Mouse (Mus musculus) hindbrain, embryonic 16.5 days (tissue): ENCODE data around the gene 4932414N04Rik. TPM values are rescaled to one million over a fixed set of nuclear protein-coding genes. Genes with fewer than 3 reads are reported as not detected.
"Not testable (repeated sequence)": the region's sequence is repeated elsewhere in the genome, so short reads cannot be mapped to it uniquely, and the experiment has no call there.

Experiments
- ATAC-seq: fragments of 200-750 bp; cut with Nextera tagmentation; 2 replicates; pipeline ENCODE4 v1.8.0; 2017; ENCODE audit warnings: moderate TSS enrichment, moderate library complexity
- H3K27ac ChIP-seq: fragments of 300-500 bp; sonication (generic); 2 replicates; pipeline ENCODE4 v1.5.1; 2014; ENCODE audit warnings: low read depth, mild to moderate bottlenecking, control low read depth, low read length, moderate library complexity
- H3K27me3 ChIP-seq: fragments of 300-500 bp; sonication (generic); replicated peaks from 2 replicates; pipeline ENCODE4 v1.6.1; 2014; ENCODE audit warnings: low read length; ENCODE audit not compliant: control insufficient read depth, insufficient read depth
- H3K36me3 ChIP-seq: fragments of 300-500 bp; sonication (generic); 2 replicates; pipeline ENCODE4 v1.6.1; 2014; ENCODE audit warnings: mild to moderate bottlenecking, low read length, moderate library complexity, mixed read lengths; ENCODE audit not compliant: control insufficient read depth, insufficient read depth
- H3K4me1 ChIP-seq: fragments of 300-500 bp; sonication (generic); 2 replicates; pipeline ENCODE4 v1.6.1; 2014; ENCODE audit warnings: low read depth, low read length; ENCODE audit not compliant: control insufficient read depth, insufficient read depth
- H3K4me2 ChIP-seq: fragments of 300-500 bp; sonication (generic); 2 replicates; pipeline ENCODE4 v1.6.1; 2014; ENCODE audit warnings: mild to moderate bottlenecking, low read length, control low read depth, moderate library complexity
- H3K4me3 ChIP-seq: fragments of 300-500 bp; sonication (generic); 2 replicates; pipeline ENCODE4 v1.5.1; 2014; ENCODE audit warnings: mild to moderate bottlenecking, low read length, control low read depth, moderate library complexity
- H3K9ac ChIP-seq: fragments of 300-500 bp; sonication (generic); 2 replicates; pipeline ENCODE4 v1.6.1; 2014; ENCODE audit warnings: low read depth, mild to moderate bottlenecking, control low read depth, low read length, moderate library complexity
- H3K9me3 ChIP-seq: fragments of 300-500 bp; sonication (generic); 2 replicates; pipeline ENCODE4 v1.6.1; 2014; ENCODE audit warnings: mild to moderate bottlenecking, low read length, moderate library complexity; ENCODE audit not compliant: control insufficient read depth
- WGBS: fragments of 180-500 bp; shearing (Covaris S2); extraction: QIAGEN DNeasy Blood & Tissue Kit; methylation state at CpG from one replicate; pipeline ENCODE4 v1.1.7; 2014; 5-methylcytosine and 5-hydroxymethylcytosine counted together
- polyA plus RNA-seq: library from polyadenylated mRNA; unstranded; fragments of >200 nt; fragmentation: Nextera tagmentation; extraction: Ambion mirVana; gene quantifications from 2 replicates; pipeline ENCODE4 v1.2.1, GENCODE M21; 2015

Gene 4932414N04Rik
- polyA plus RNA-seq, 1 experiment from 2014 or later: not detected

- Histone ChIP-seq H3K36me3 (no peaks in the 10 kb centered on the region), H3K27ac (no peak overlapping the region), H3K4me3 (no peak overlapping the region), H3K9me3 (no peaks in the 10 kb centered on the region), H3K4me1 (no peaks in the 10 kb centered on the region), H3K9ac (no peak overlapping the region), H3K27me3 (no peaks in the 10 kb centered on the region), H3K4me2 (peak overlapping the region; percentile 30)
- 55% methylated on average over 16 of the region's 16 CpGs for WGBS
- no peak for ATAC-seq
These were observed 126.2 kb downstream of the 4932414N04Rik start for GRCm38 (mm10) chr2:68782268-68783132.

- not testable (repeated sequence) for H3K27me3 ChIP-seq
These were observed 127.4 kb downstream of the 4932414N04Rik start for GRCm38 (mm10) chr2:68783664-68784063.

GRCm38 (mm10) chr2:68784710-68785427, 128.6 kb downstream of the 4932414N04Rik start:
- WGBS: 42% methylated on average over 5 of the region's 5 CpGs
- Histone ChIP-seq H3K36me3 (no peaks in the 10 kb centered on the region), H3K9ac (no peak overlapping the region), H3K4me2 (no peak overlapping the region), H3K9me3 (no peaks in the 10 kb centered on the region), H3K4me3 (no peak overlapping the region), H3K27me3 (no peaks in the 10 kb centered on the region), H3K27ac (no peak overlapping the region), H3K4me1 (no peaks in the 10 kb centered on the region)
- peak; percentile 94 for ATAC-seq

More at GRCm38 (mm10) chr2:68783664-68784063, 127.4 kb downstream of the 4932414N04Rik start:
- 94% methylated on average over 8 of the region's 8 CpGs for WGBS
- not testable (repeated sequence) for H3K4me2 ChIP-seq, H3K36me3 ChIP-seq, H3K27ac ChIP-seq, H3K4me1 ChIP-seq, H3K4me3 ChIP-seq, H3K9me3 ChIP-seq, ATAC-seq, H3K9ac ChIP-seq

GRCm38 (mm10) chr2:68787161-68787675, 130.9 kb downstream of the 4932414N04Rik start:
- Histone ChIP-seq H3K27me3 (no peaks in the 10 kb centered on the region), H3K4me3 (no peak overlapping the region), H3K36me3 (no peaks in the 10 kb centered on the region), H3K9ac (no peak overlapping the region), H3K9me3 (no peaks in the 10 kb centered on the region), H3K27ac (no peak overlapping the region), H3K4me1 (no peaks in the 10 kb centered on the region), H3K4me2 (no peak overlapping the region)
- WGBS: 53% methylated on average over 3 of the region's 3 CpGs
- ATAC-seq: no peak

GRCm38 (mm10) chr2:68792296-68792695, 136.0 kb downstream of the 4932414N04Rik start:
- Histone ChIP-seq H3K27ac (no peak overlapping the region), H3K4me2 (no peak overlapping the region), H3K4me3 (no peak overlapping the region), H3K9me3 (no peaks in the 10 kb centered on the region), H3K4me1 (peaks cover 5% of the 10 kb centered on the region), H3K9ac (no peak overlapping the region), H3K27me3 (no peaks in the 10 kb centered on the region), H3K36me3 (no peaks in the 10 kb centered on the region)
- ATAC-seq: no peak
- 84% methylated on average over 5 of the region's 5 CpGs for WGBS

GRCm38 (mm10) chr2:68793472-68793871, 137.2 kb downstream of the 4932414N04Rik start:
- no peak for ATAC-seq
- H3K4me2 ChIP-seq: no peak overlapping the region
- H3K27me3 ChIP-seq: no peaks in the 10 kb centered on the region
- no peaks in the 10 kb centered on the region for H3K36me3 ChIP-seq
- WGBS: 74% methylated on average over 1 of the region's 1 CpGs
- H3K4me1 ChIP-seq: peaks cover 5% of the 10 kb centered on the region
- no peaks in the 10 kb centered on the region for H3K9me3 ChIP-seq
- no peak overlapping the region for H3K9ac ChIP-seq
- H3K4me3 ChIP-seq: no peak overlapping the region
- no peak overlapping the region for H3K27ac ChIP-seq

GRCm38 (mm10) chr2:68794181-68794580, 137.9 kb downstream of the 4932414N04Rik start:
- H3K4me3 ChIP-seq: no peak overlapping the region
- H3K27me3 ChIP-seq: no peaks in the 10 kb centered on the region
- no peak overlapping the region for H3K27ac ChIP-seq
- no peak overlapping the region for H3K9ac ChIP-seq
- peaks cover 5% of the 10 kb centered on the region for H3K4me1 ChIP-seq
- no peaks in the 10 kb centered on the region for H3K9me3 ChIP-seq
- ATAC-seq: no peak
- 61% methylated on average over 5 of the region's 5 CpGs for WGBS
- no peaks in the 10 kb centered on the region for H3K36me3 ChIP-seq
- H3K4me2 ChIP-seq: no peak overlapping the region

- Histone ChIP-seq H3K9me3 (no peaks in the 10 kb centered on the region), H3K9ac (no peak overlapping the region), H3K27ac (no peak overlapping the region), H3K4me1 (peaks cover 5% of the 10 kb centered on the region), H3K4me2 (peak overlapping the region; percentile 40), H3K27me3 (no peaks in the 10 kb centered on the region), H3K36me3 (no peaks in the 10 kb centered on the region), H3K4me3 (0 out of 2 replicates have a peak overlapping the region, but pooled peaks have one; percentile 4)
- no peak for ATAC-seq
- 18% methylated on average over 9 of the region's 9 CpGs for WGBS
These were observed 138.3 kb downstream of the 4932414N04Rik start for GRCm38 (mm10) chr2:68794616-68795015.
